Mouse (Mus musculus) G1E (cell line): ENCODE data around the gene Gm10073.

Experiments
- CTCF ChIP-seq: IDR thresholded peaks from 2 replicates; pipeline ENCODE4 v1.5.1; 2012; ENCODE audit warnings: low read depth, low read length, inconsistent platforms, mixed read lengths
- GATA1 ChIP-seq: IDR thresholded peaks from 2 replicates; pipeline ENCODE4 v1.6.1; 2012; ENCODE audit warnings: borderline replicate concordance, low read length, inconsistent platforms, mixed read lengths
- GATA2 ChIP-seq: IDR thresholded peaks from 2 replicates; pipeline ENCODE4 v1.6.1; 2012; ENCODE audit warnings: low read depth, low read length, inconsistent platforms, borderline replicate concordance
- POLR2AphosphoS5 ChIP-seq: IDR thresholded peaks from 2 replicates; pipeline ENCODE4 v1.6.1; 2012; ENCODE audit warnings: low read depth, low read length, inconsistent platforms; ENCODE audit not compliant: insufficient replicate concordance
- TAL1 ChIP-seq: conservative IDR thresholded peaks from 2 replicates; pipeline ENCODE4 v1.6.1; 2012; ENCODE audit warnings: low read depth, low read length, inconsistent platforms, mixed read lengths

- TF ChIP-seq CTCF (no peak), GATA1 (no peak), TAL1 (no peak), POLR2AphosphoS5 (no peak), GATA2 (no peak)
Measured at GRCm38 (mm10) chr8:106620488-106620887, 47.2 kb upstream of the Gm10073 start.
